Mouse (Mus musculus) adrenal gland, adult (tissue): ENCODE data around the gene Cenpb.

Source experiments
- DNase-seq, 2 experiments: peaks; one replicate each; pipeline ENCODE4 v3.0.0; 2022 to 2023; ENCODE audit warnings: low spot score in 1 of 2; ENCODE audit not compliant: inconsistent age in 2 of 2

Cenpb gene

GRCm38 (mm10) chr2:131167984-131168383, 11.9 kb downstream of the Cenpb start:
- no peak for DNase-seq

GRCm38 (mm10) chr2:131166172-131166571, 13.7 kb downstream of the Cenpb start:
- no peak for DNase-seq

GRCm38 (mm10) chr2:131163924-131164323, 15.9 kb downstream of the Cenpb start:
- no peak for DNase-seq

GRCm38 (mm10) chr2:131160671-131161111, 19.2 kb downstream of the Cenpb start:
- peak; percentile 45 to 85 for DNase-seq

GRCm38 (mm10) chr2:131159938-131160581, 19.8 kb downstream of the Cenpb start, which contains the start of gene 1700037H04Rik:
1700037H04Rik (minus strand) TSS chr2:131160081.
- peak; percentile 97 to 98 for DNase-seq

GRCm38 (mm10) chr2:131159491-131159910, 20.4 kb downstream of the Cenpb start:
- no peak for DNase-seq

- no peak for DNase-seq
These were observed 22.9 kb downstream of the Cenpb start for GRCm38 (mm10) chr2:131156987-131157386.

GRCm38 (mm10) chr2:131154036-131154435, 25.8 kb downstream of the Cenpb start:
- DNase-seq: peak; percentile 44 to 70

GRCm38 (mm10) chr2:131152166-131152730, 27.6 kb downstream of the Cenpb start:
- no peak for DNase-seq

- no peak for DNase-seq
These were observed 30.7 kb downstream of the Cenpb start for GRCm38 (mm10) chr2:131149254-131149578.

GRCm38 (mm10) chr2:131148353-131149253, 31.3 kb downstream of the Cenpb start:
- peak in 1 of 2 experiments; percentile 54 for DNase-seq

GRCm38 (mm10) chr2:131147043-131147365, 32.9 kb downstream of the Cenpb start:
- DNase-seq: no peak

GRCm38 (mm10) chr2:131146193-131147042, 33.4 kb downstream of the Cenpb start:
- no peak for DNase-seq

- no peak for DNase-seq
These were observed 34.3 kb downstream of the Cenpb start for GRCm38 (mm10) chr2:131145536-131145935.

GRCm38 (mm10) chr2:131145121-131145520, 34.7 kb downstream of the Cenpb start:
- DNase-seq: no peak

- DNase-seq: no peak
These were observed 36.7 kb downstream of the Cenpb start for GRCm38 (mm10) chr2:131143007-131143780.

- DNase-seq: peak; percentile 73 to 89
These were observed 37.3 kb downstream of the Cenpb start for GRCm38 (mm10) chr2:131142592-131142991.

GRCm38 (mm10) chr2:131141336-131141986, 38.4 kb downstream of the Cenpb start:
- DNase-seq: peak in 1 of 2 experiments; percentile 7

- peak in 1 of 2 experiments; percentile 3 for DNase-seq
These were observed 39.3 kb downstream of the Cenpb start for GRCm38 (mm10) chr2:131140533-131140905.
